Mouse (Mus musculus) T-helper 1 cell (primary cell): ENCODE measurements at regions not wholly inside any gene's neighbourhood (a gene's known extent, or its start where the extent isn't known, plus 50 kb on each side); places are given as distances from the start of the nearest gene placed in this dataset.

Source experiments
- in situ Hi-C: fragments of 300-600 bp; cut with MboI, MseI; formaldehyde crosslinking; loops from one replicate; pipeline ENCODE4 v1.15.1; 2025; ENCODE audit warnings: high pct_unique_total_duplicates

DNA sequence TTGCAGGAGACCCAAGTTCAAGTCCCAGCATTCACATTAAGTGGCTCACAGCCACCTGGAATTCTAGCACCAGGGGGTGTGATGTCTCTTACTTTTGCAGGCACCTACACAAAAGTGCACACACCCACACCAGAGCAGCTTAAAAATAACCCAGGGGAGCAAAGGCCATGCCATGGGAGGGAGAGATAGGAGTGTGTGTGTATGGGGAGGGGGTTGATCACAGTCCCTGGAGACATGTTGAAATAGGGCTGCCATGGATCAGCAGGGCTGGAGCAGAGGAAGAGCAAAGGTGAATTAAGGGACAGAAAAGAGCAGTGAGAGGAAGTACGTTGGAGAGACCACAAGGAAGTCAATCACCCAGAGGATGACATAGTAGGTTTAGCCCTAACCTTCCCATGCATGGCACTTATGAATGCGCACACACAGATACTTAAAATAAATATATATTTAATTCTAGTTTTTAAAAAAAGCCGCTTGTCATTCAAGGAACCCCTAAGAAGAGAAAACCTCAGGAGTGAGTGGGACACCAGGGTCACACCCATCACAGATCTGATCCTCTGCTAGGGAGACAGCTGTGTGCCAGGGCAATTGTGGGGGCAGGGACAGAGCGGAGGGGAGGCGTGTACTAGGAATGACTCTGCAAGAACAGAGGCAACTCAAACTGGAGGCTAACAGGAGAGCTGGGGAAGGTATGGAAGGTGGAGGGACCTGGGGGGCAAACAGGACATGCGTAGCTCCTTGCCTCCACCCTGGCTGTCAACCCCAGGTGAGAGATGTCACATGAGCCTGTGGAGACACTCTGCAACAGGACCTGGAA lies 189.5 kb upstream of the Rybp start:
- in situ Hi-C loops, result no loop called here

DNA sequence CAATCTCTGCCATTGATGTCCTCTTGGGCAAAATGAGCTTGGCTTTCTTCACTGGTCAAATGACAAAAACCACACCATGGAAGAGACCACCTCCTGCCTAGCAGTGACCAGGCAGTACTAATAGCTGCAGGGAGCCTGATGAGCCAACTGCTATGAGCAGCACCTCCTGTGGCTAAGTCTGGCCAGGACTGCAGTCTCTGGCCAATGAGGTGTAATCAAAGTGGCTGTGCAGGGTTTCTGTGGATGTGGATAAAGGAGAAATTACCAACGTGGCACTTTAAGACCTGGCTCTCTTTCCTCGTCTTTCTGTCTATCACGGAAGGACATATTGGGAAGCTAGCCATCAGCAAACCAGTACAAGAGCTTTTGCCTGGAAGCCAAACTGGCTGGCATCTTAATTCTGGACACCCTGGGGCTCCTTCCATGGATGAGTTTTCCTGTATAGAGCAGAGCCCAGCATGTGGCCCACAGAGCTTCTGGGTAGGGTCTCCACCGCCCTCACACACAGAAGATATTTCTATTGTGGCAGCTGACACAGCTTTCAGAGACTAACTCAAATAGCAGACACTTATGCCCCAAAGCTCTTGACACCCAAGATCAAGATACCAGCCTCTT lies 188.2 kb upstream of the Rybp start:
- in situ Hi-C loops, result no loop called here

DNA sequence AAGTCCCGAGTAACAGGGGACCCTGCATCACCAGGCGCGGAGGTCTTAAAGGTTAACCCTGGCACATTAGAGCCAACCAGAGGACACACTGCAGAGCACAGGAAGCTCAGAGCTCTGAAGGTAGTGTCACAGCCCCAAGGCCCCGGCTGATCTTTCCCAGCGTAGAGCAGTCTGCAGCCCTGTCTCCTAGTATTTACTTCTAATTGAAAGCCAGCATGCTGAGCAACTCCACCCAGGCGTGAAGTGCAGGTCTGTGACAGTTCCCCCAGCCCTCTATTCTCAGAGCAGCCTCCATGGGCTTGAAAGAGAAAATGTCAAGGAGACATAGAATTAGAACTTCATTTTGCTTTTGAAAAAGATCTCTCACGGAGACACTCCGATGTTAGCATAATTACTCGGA lies 187.0 kb upstream of the Rybp start:
- in situ Hi-C loops, result no loop called here

DNA sequence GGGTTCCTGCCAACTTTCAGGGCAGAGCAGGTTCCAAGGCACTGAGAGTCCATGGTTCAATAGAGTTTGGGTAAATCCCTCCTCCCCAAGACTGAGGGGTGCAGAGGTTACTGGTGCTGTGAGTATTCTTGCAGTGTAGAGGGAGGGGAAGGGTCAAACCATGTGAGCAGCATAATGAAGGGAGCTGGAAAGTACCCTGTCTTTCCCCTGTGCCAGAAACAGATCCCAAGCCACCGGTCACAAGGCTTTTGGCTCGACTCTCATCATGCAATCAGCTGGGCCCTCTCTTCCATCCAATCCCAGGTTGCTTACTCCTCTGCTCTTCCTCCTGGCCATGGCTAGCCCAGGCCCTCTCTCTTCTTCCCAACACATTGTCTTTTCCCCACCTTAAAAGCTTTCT lies 182.8 kb upstream of the Rybp start:
- in situ Hi-C loops, result no loop called here

DNA sequence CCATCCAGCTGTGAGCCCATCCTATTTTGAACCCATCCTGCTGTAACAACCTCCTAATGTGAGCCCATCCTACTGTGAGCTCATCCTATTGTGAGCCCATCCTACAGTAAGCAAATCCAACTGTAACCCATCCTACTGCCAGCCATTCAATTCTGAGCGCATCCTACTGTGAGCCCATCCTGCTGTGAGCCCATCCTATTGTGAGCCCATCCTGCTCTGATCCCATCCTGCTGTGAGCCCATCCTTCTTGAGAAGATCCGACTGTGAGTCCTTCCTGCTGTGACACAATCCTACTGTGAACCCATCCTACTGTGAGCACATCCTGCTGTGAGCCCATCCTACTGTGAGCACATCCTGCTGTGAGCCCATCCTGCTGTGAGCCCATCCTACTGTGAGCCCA lies 175.5 kb upstream of the Rybp start:
- in situ Hi-C loops, result no loop called here

DNA sequence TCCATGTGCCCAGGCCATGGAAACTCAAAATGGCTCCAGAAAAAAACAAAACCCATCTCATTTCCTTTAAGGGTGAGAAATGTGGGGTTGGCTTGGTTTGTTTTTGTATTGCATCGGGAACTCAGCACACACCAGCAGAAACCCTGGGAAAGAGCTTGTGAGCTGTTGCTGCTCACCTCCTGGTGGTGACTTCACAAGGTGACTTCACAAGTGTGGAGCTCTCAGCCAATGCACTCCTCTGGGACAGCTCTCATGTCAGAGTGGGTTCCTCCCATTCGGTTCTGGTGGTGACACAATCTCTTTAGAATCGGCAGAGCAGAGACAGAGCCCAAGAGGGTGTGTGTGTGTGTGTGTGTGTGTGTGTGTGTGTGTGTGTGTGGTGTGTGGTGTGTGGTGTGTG lies 166.1 kb upstream of the Rybp start:
- in situ Hi-C loops, result no loop called here

DNA sequence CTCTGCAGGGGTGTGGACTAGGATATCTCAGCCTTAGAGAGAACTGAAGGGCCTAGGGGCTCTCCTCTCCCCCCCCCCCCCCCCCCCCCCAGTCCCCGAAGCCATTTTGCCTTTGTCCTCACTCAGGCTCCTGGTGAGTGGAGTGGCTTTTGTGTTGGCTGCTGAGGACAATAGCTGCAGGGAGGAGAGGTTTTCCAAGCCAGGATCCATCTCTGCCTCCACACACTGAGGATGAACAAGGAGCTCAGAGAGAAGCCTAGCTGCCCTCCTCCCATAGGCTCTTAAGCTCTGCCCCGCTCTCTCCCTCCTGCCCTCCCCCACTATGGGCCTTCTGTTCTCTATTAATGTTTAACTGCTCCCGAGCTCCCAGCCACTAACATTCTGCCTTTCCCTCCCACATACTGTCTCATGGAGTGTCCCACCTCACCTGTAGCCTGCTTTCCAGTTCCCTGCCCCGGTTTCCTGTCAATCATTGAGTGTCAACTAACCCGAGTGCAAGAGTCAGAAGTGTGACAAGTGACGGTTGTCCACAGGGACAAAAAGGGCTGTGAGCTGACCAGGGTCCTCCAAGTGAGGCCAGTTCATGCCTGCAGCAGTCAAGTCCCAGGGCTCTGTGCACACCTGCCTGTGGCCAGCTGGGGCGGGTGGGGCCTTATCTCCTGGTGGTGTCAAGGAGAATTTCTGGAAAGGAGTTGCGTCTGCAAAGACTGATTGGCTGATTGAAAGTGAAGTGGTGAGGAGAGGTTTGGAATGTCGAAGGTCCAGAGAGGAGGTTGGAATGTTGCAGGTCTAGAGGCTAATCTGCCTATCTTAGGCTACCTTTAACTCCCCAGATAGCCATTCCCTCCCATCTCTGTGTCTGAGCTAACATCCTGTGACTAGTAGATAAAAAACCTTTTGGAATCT lies 165.1 kb upstream of the Rybp start:
- in situ Hi-C loops, result no loop called here

DNA sequence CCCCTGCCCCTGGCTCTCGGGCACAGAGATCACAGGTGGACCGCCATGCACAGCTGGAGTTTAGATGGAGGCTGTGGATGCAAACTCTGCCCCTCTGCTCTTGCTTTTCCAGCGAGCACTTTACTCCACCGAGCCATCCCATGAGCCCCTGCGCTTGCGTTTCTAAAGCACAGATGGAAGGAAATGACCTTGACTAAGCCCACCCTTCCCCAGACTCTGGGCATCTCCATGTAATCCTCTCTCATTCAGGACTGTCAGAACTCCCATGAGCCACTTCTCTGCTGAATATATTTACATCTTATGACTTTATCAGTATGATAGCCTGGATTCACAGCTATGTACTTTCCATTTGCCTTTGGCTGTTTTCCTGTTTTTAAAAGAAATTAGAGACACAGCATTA lies 162.8 kb upstream of the Rybp start:
- in situ Hi-C loops, result no loop called here

DNA sequence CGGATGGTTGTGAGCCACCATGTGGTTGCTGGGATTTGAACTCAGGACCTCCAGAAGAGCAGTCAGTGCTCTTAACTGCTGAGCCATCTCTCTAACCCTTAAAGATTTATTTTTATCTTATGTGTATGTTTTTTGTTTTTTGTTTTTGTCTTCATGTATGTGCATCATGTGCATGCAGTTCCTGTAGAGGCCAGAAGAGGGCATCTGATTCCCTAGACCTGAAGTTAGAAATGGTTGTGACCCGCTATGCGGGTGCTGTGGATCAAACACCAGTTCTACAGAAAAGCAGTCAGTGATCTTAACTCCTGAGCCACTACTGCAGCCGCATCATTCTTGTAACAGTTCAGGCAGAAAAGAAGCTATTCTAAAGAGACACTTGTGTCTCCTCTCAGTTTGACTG lies 161.8 kb upstream of the Rybp start:
- in situ Hi-C loops, result no loop called here

DNA sequence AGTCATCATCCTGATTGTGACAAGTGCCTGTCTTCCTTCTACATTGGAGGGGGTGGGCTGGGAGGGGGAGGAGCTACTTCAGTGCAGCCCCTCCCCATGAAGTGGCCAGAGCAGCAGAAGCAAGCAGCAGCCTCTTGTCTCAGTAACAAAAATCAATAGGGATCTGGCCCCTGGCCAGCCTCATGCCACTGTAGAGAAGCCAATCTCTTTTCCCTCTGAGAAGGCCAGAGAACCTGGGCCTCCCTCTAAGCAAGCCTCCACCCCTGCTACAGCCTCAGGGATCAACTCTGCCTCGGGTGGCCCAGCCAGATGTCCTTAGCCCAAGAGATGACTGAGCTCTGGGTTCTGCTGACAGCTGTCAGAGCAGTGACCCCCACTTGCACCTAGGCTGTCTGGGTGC lies 159.9 kb upstream of the Rybp start:
- in situ Hi-C loops, result no loop called here

DNA sequence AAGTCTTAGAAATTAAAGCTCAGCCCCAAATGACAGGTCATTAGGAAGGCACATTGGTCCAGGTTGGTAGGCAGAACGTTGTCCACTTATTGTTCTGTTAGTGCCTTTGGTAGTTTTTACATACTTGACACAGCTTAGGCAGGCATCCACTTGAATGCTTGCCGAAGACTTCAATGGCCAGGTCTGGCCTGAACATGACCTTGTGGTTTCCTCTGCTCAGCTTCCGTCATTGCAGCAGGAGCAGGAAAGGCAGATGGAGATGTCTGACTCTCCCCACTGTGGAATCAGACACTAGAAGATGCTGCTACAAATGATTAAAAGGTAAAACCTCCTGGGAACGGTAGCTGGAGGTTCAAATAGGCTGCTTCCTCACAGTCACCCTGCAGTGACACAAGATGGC lies 159.5 kb upstream of the Rybp start:
- in situ Hi-C loops, result no loop called here

DNA sequence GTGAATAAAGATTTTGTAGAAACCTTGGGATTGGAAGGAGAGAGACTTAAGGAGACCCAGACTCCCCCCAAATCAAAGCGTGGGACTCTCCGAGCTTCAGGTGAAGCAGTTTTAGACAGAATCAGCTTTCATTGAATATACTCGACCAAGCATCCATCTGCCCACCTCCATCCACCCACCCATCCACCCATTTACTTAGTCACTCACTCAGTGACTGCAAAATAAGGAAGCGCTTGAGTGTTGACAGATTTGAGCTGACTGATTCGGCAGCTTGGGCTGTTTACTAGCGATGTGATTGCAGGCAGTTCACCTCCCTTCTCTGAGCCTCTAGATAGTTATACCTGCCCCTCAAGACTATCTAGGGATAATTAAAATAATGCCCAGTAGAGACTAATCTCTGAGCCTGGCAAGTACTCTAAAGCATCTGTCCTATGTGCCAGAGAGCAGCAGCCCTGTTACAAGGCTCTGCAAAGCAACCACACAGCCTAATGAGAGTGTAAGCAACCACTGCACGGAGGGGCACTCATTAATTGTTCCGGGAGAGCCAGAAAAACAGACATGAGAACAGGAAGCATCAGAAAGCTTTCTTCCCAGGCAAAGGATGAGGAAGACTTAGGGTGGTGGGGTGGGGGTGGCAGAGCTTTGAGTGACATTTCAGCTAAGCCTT lies 151.9 kb upstream of the Rybp start:
- in situ Hi-C loops, result no loop called here

DNA sequence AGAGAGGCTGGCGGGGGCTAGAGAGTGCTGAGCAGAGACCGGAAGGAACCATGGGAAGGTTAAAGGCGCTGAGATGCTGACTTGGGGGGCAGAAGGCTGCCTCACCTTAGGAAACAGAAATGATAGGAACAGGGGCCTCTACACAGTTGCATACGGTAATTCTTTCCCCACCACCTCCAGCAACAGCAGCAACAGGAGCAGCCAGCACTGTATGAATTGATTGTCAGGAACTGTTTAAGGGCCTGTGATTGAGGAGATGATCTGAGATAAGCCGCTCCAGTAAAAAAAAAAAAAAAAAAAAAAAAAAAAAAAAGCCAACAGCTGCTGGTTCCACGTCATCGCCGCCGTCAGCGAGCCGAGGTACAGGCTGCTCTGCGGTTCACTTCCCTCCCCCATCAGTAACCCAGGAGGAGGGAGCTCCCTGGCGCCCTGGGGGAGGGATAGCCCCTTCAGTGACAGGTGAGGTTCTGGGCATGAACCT lies 151.3 kb upstream of the Rybp start:
- in situ Hi-C loops, result no loop called here

DNA sequence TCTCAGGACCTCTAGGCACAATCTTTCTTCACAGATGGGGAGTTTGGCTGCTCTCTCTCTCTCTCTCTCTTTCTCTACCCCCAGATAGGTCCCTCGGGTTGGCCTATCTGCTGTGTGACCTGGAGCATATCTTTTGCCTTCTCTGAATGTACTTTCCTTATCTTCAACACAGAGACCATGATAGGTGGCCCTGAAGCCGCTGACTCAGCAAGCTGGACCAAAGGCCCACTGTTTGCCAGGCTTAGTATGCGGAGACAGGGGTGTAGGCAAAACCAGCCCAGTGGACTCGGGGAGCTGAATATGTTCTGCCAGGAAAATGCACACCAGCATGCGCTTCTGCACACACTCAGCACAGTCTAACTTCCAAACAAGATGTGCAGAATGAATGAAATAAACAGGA lies 150.7 kb upstream of the Rybp start:
- in situ Hi-C loops, result no loop called here

DNA sequence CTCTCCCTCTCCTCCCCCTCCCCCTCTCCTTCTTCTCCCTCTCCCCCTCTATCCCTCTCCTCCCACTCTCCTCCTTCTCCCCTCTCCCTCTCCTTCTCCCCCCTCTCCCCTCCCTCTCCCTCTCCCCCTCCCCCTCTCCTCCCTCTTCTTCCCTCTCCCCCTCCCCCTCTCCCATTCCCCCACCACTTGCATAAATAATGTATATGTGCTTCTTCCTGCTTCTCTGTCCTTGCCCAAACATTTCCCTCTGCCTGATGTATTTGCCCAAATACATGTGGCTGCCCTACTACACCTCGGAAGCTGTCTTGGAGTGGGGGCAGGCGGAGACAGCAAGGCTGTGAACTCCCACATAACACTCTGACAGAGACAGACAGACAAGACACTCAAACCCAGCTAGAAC lies 149.2 kb upstream of the Rybp start:
- in situ Hi-C loops, result no loop called here

DNA sequence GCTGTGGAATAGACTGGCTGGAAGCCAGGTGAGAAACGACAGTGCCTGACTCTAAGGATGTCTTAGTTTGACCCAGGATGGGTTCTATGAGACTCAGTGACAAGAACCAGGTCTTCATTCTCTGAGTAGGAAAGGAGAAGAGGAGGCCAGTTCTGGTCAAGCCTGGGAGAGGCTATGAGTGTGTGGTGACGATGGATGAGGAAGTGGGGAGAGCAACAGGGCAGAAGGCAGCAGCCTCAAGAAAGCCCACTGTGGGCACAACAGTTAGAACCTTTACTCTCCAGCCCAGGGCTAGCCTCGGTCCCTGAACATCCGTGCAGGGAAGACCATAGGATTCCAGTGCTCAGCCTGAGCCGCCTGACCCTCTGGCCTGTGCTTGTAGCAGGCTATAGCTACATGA lies 147.9 kb upstream of the Rybp start:
- in situ Hi-C loops, result no loop called here

DNA sequence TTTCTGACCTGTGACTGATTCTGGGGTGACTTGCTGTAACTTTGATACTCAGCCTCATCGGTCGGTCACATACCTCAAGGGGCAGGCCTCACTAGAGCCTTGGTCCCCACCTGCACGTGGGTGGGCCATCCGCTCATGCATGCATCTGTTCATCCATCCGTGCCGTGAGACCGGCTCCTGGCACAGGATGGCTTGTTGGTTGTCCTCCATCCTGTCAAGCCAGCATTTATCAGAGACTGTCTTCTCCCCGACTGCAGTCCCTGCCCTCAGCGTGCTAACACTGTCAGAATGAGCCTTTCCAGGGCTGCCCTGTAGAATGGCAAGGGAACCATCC lies 146.2 kb upstream of the Rybp start:
- in situ Hi-C loops, result no loop called here

DNA sequence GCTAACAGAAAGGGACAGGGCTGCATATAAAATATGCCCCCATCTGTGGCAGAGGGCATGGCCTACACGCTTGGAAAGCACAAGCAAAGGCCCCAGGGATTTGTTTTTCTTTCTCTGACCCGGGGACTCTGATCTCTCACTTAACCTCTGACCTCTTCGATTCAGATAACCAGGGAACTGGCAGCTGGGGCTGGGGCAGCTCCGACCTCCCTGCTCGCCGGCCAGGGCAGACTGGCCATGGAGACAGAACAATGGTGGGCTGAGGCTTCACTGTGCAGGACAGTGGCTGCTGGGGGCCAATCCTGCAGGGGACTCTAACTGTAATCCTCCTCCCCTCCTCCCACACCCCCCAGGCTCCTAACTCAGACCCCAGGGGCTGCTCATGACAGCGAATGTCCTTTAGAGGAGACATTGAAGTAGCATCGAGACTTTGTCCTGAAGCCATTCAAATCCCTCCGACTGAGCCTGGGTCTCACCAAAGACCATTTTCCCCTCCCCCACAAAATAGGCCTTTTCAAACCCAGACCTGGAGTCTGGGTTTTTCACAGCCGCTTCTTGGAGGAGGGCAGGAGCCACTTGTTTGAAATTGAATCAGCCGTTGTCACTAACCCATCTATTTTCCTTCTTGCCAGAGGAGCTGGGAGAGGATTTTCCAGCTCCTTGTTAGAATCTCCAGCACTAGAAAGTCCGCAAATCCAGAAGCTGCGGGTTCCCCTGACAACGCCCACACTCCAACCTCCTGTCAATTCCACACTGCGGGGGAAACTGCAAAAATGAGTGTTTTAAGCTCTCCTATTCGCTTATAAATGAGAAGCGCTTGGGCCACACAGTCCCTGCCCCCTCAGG lies 145.6 kb upstream of the Rybp start:
- in situ Hi-C loops, result no loop called here

DNA sequence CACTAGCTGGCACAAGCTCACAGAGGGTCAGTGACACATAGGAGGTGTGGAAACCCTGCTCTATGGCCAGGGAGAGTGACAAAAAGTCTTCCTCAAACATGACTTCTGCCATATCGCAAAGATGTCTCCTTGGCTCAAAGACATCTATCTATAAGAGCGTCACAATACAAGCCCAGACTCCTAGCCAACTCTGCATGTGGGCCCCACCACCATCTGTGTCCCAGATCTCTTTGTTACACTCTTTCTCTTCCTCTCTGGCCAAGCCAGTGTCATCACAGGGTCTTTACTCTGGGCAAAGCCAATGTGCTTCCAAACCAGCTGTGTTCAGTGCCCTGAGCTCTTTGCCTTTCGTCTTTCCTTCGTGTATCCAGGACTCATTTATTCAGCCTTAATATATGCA lies 143.0 kb upstream of the Rybp start:
- in situ Hi-C loops, result no loop called here

DNA sequence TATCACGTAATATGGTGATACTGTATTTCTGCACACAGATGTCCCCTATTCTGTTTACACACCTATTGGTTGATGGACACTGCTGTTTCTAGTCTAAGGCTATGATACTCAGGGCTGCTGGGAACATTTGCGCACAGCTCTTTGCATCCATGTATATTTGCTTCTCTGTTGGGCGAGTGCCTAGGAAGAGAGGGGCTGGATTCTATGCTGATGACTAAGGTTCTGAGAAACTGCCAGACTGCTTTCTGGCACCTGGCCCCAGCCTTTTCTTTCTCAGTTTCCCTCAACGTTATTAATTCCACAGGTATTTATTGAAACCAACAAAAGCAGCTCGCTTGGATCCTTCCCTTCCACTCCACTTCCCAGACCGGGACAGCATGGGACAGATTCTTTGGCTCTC lies 142.2 kb upstream of the Rybp start:
- in situ Hi-C loops, result no loop called here

DNA sequence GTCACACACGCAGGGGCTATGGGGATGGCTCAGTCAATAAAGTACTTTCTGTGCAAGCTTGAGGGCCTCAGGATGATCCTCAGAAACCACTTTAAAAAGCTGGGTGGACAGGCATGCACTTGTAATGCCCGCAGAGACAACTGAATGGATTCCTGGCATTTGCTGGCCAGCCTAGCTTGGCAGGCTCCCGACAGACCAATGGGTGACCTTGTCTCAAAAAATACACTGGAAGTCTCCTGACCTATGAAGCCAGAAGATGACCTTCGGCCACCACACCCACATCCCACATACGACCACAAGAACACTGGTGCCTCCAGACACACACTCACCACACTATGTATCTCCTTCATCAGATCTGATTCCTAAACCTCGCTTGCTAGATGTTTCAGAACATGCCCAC lies 141.5 kb upstream of the Rybp start:
- in situ Hi-C loops, result no loop called here
